Mouse (Mus musculus): ENCODE data around the gene Serpinb9b.
"Not testable (repeated sequence)": the region's sequence is repeated elsewhere in the genome, so short reads cannot be mapped to it uniquely, and the experiment has no call there.

Serpinb9b gene

GRCm38 (mm10) chr13:33027244-33027643, at the start of gene Serpinb9b:
Serpinb9b (plus strand) TSS chr13:33027416.
- no peak for DNase-seq (ENCODE audit: low read depth, low spot score)

- no peak for DNase-seq (ENCODE audit: low read depth, low spot score)
These were observed 44.6 kb upstream of the Serpinb9b start for GRCm38 (mm10) chr13:32982556-32983042.

- DNase-seq (ENCODE audit: low read depth, low spot score) = no peak
These were observed 41.0 kb upstream of the Serpinb9b start for GRCm38 (mm10) chr13:32986256-32986655.

GRCm38 (mm10) chr13:32993152-32993893, 33.9 kb upstream of the Serpinb9b start:
- no peak for DNase-seq (ENCODE audit: low read depth, low spot score)

- DNase-seq (ENCODE audit: low read depth, low spot score) = no peak
These were observed 33.3 kb upstream of the Serpinb9b start for GRCm38 (mm10) chr13:32993894-32994242.

GRCm38 (mm10) chr13:32995051-32995450, 32.2 kb upstream of the Serpinb9b start:
- no peak for DNase-seq (ENCODE audit: low read depth, low spot score)

GRCm38 (mm10) chr13:33001341-33001740, 25.9 kb upstream of the Serpinb9b start:
- DNase-seq (ENCODE audit: low read depth, low spot score) = no peak

- DNase-seq (ENCODE audit: low read depth, low spot score) = no peak
These were observed 24.3 kb upstream of the Serpinb9b start, which contains the start of gene Serpinb9 for GRCm38 (mm10) chr13:33002950-33003349. Serpinb9 (plus strand) TSS chr13:33003250.

- no peak for DNase-seq (ENCODE audit: low read depth, low spot score)
These were observed 23.4 kb upstream of the Serpinb9b start for GRCm38 (mm10) chr13:33003523-33004413.

GRCm38 (mm10) chr13:33004414-33005105, 22.7 kb upstream of the Serpinb9b start:
- peak; percentile 22 for DNase-seq (ENCODE audit: low read depth, low spot score)

- no peak for DNase-seq (ENCODE audit: low read depth, low spot score)
These were observed 21.6 kb upstream of the Serpinb9b start for GRCm38 (mm10) chr13:33005501-33006075.

GRCm38 (mm10) chr13:33006555-33006954, 20.7 kb upstream of the Serpinb9b start:
- no peak for DNase-seq (ENCODE audit: low read depth, low spot score)

- no peak for DNase-seq (ENCODE audit: low read depth, low spot score)
These were observed 14.8 kb upstream of the Serpinb9b start for GRCm38 (mm10) chr13:33012395-33012794.

GRCm38 (mm10) chr13:33013271-33013670, 13.9 kb upstream of the Serpinb9b start:
- DNase-seq (ENCODE audit: low read depth, low spot score) = no peak

GRCm38 (mm10) chr13:33022371-33022770, 4.8 kb upstream of the Serpinb9b start:
- no peak for DNase-seq (ENCODE audit: low read depth, low spot score)

- no peak for DNase-seq (ENCODE audit: low read depth, low spot score)
These were observed 674 bp upstream of the Serpinb9b start for GRCm38 (mm10) chr13:33026427-33027057.

GRCm38 (mm10) chr13:33028146-33028545, 930 bp downstream of the Serpinb9b start:
- no peak for DNase-seq (ENCODE audit: low read depth, low spot score)

GRCm38 (mm10) chr13:33028550-33028949, 1.3 kb downstream of the Serpinb9b start:
- no peak for DNase-seq (ENCODE audit: low read depth, low spot score)

- DNase-seq (ENCODE audit: low read depth, low spot score) = not testable (repeated sequence)
These were observed 2.3 kb downstream of the Serpinb9b start for GRCm38 (mm10) chr13:33029478-33029877.

GRCm38 (mm10) chr13:33030281-33030680, 3.1 kb downstream of the Serpinb9b start:
- no peak for DNase-seq (ENCODE audit: low read depth, low spot score)

- DNase-seq (ENCODE audit: low read depth, low spot score) = no peak
These were observed 8.3 kb downstream of the Serpinb9b start for GRCm38 (mm10) chr13:33035506-33035905.

All from retina, adult 2 months (tissue).